Mouse (Mus musculus): ENCODE measurements around the gene Ebf1. TPM values are rescaled to one million over a fixed set of nuclear protein-coding genes. Genes with fewer than 3 reads are reported as not detected.

The Ebf1 gene
- polyA plus RNA-seq, 1 experiment from 2014 or later: 26.9 TPM

DNA sequence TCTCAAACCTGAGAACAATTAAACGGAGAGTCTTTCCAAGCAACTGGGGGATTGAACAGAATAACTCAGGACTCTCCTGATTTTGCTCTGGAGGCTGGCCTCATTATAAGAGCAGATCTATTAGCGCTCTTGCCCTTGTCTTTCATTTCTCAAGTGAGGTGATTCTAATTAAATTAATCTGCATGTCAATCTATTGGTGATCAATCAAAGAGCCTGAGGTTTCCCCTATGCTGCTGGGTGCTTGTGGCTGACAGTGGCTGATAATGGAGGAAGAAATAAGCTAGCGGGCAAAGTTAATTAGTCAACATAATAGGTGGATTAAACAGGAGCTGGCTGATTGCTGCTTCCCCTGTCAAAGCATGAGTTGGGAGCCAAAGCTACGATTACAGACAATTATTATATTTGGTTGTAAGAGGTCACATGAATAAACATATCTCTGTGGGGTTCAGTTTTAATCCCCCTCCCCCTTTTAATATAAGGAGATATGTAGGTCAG is 265.4 kb downstream of the Ebf1 start:
- H3K9me3 ChIP-seq (ENCODE audit: control insufficient read depth, low read length): no peaks in the 10 kb centered on the region
- H3K4me1 ChIP-seq (ENCODE audit: control insufficient read depth, insufficient read depth, low read length): no peaks in the 10 kb centered on the region
- ATAC-seq (ENCODE audit: low FRiP score, low TSS enrichment): no peak
- H3K27ac ChIP-seq (ENCODE audit: low read depth, low read length): no peak overlapping the region
- no peak overlapping the region for H3K4me3 ChIP-seq (ENCODE audit: low read length)
- H3K36me3 ChIP-seq (ENCODE audit: control insufficient read depth, insufficient read depth, low read length): no peaks in the 10 kb centered on the region
- H3K9ac ChIP-seq (ENCODE audit: low read depth, low read length): no peak overlapping the region
- 87% methylated on average over 4 of the region's 4 CpGs for WGBS
- H3K4me2 ChIP-seq (replicated peaks; ENCODE audit: low read depth, low read length): no peak overlapping the region
- no peaks in the 10 kb centered on the region for H3K27me3 ChIP-seq (ENCODE audit: control insufficient read depth, insufficient read depth, low read length)

DNA sequence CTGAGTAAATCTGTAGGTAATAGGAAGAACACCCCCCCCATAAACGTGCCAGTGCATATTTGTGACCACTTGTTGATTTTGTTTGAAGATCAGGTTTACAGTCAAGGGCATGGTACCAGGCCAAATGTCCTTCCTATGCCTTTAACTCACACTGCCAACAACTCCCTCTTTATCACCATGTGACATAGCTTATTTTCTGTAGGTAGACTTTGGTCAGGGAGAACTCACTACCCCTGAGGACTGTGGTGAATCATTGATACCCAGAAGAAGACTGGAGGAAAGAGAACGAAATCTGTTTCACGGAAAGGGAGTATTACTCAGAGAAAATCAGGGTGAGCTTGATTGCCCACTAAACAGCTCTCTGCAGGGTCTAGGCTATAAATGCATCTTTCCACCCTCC is 267.2 kb downstream of the Ebf1 start:
- Histone ChIP-seq H3K4me3 (ENCODE audit: low read length) (no peak overlapping the region), H3K4me2 (replicated peaks; ENCODE audit: low read depth, low read length) (no peak overlapping the region), H3K36me3 (ENCODE audit: control insufficient read depth, insufficient read depth, low read length) (no peaks in the 10 kb centered on the region), H3K27me3 (ENCODE audit: control insufficient read depth, insufficient read depth, low read length) (no peaks in the 10 kb centered on the region), H3K4me1 (ENCODE audit: control insufficient read depth, insufficient read depth, low read length) (no peaks in the 10 kb centered on the region), H3K9ac (ENCODE audit: low read depth, low read length) (no peak overlapping the region), H3K9me3 (ENCODE audit: control insufficient read depth, low read length) (no peaks in the 10 kb centered on the region), H3K27ac (ENCODE audit: low read depth, low read length) (no peak overlapping the region)
- ATAC-seq (ENCODE audit: low FRiP score, low TSS enrichment): no peak
- WGBS: 69% methylated on average over 3 of the region's 3 CpGs

DNA sequence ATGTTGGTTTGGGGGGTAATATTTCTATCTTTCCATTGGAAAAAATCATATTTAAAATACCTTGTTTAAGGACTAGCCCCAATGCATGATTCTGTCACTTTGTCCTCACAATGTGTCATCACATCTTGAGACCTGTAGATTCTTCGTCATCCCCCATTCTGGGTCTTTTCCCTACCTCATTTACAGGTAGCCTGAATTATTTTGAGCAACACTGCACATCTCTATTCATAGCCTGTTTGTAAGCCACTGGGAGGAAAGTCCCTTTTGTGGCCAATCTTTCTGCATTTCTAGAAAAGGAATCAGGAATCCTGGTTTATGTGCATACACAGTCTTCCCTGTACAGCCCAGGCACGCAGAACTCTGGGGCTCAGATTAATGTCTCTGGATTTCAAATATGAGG is 269.8 kb downstream of the Ebf1 start:
- H3K4me1 ChIP-seq (ENCODE audit: control insufficient read depth, insufficient read depth, low read length): no peaks in the 10 kb centered on the region
- no peak for ATAC-seq (ENCODE audit: low FRiP score, low TSS enrichment)
- no peak overlapping the region for H3K4me3 ChIP-seq (ENCODE audit: low read length)
- H3K9me3 ChIP-seq (ENCODE audit: control insufficient read depth, low read length): no peaks in the 10 kb centered on the region
- no peaks in the 10 kb centered on the region for H3K27me3 ChIP-seq (ENCODE audit: control insufficient read depth, insufficient read depth, low read length)
- 91% methylated on average over 2 of the region's 2 CpGs for WGBS
- no peaks in the 10 kb centered on the region for H3K36me3 ChIP-seq (ENCODE audit: control insufficient read depth, insufficient read depth, low read length)
- H3K4me2 ChIP-seq (replicated peaks; ENCODE audit: low read depth, low read length): no peak overlapping the region
- no peak overlapping the region for H3K27ac ChIP-seq (ENCODE audit: low read depth, low read length)
- no peak overlapping the region for H3K9ac ChIP-seq (ENCODE audit: low read depth, low read length)

DNA sequence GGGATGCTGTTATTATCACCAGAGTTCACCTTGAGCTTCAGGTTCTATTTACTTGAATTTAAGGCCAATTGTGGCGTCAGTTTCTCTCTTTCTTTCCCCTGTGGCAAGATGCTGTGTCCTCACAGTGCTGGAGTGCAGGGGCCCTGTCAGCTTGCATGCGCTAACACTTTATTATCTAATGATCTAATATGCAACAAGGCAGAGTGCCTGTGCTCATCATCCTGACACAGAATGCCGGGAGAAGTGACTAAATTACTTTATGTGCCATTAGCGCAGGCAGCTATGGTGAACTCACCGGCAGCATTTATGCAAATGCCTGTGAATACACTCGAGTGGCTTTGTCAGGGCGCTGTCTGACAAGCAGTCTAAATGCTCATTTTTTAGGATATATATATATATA is 270.6 kb downstream of the Ebf1 start:
- Histone ChIP-seq H3K4me2 (replicated peaks; ENCODE audit: low read depth, low read length) (no peak overlapping the region), H3K9ac (ENCODE audit: low read depth, low read length) (no peak overlapping the region), H3K36me3 (ENCODE audit: control insufficient read depth, insufficient read depth, low read length) (no peaks in the 10 kb centered on the region), H3K4me1 (ENCODE audit: control insufficient read depth, insufficient read depth, low read length) (no peaks in the 10 kb centered on the region), H3K27me3 (ENCODE audit: control insufficient read depth, insufficient read depth, low read length) (no peaks in the 10 kb centered on the region), H3K27ac (ENCODE audit: low read depth, low read length) (no peak overlapping the region), H3K9me3 (ENCODE audit: control insufficient read depth, low read length) (no peaks in the 10 kb centered on the region), H3K4me3 (ENCODE audit: low read length) (no peak overlapping the region)
- no peak for ATAC-seq (ENCODE audit: low FRiP score, low TSS enrichment)
- WGBS: 83% methylated on average over 7 of the region's 7 CpGs

DNA sequence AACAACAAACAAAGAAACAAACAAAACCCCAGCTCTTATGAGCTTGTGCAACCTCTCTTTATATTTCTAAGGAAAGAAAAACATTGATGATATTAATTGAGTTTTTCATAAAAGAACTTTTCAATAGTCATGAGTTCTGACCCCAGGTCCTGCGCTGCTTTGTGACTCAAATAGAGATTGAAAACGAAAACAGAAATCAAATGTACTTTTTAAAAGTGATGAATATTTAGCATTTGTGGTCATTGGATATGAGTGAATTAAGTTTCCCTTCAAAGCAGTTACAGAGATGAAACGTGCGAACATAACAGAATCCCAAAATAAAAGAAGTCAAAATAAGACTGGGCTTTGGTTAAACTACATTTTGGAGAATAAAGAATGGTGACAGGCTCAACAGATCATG is 271.3 kb downstream of the Ebf1 start:
- no peak overlapping the region for H3K9ac ChIP-seq (ENCODE audit: low read depth, low read length)
- 89% methylated on average over 4 of the region's 4 CpGs for WGBS
- H3K4me3 ChIP-seq (ENCODE audit: low read length): no peak overlapping the region
- H3K27ac ChIP-seq (ENCODE audit: low read depth, low read length): no peak overlapping the region
- no peak for ATAC-seq (ENCODE audit: low FRiP score, low TSS enrichment)
- H3K4me2 ChIP-seq (replicated peaks; ENCODE audit: low read depth, low read length): no peak overlapping the region
- no peaks in the 10 kb centered on the region for H3K36me3 ChIP-seq (ENCODE audit: control insufficient read depth, insufficient read depth, low read length)
- H3K4me1 ChIP-seq (ENCODE audit: control insufficient read depth, insufficient read depth, low read length): no peaks in the 10 kb centered on the region
- no peaks in the 10 kb centered on the region for H3K9me3 ChIP-seq (ENCODE audit: control insufficient read depth, low read length)
- H3K27me3 ChIP-seq (ENCODE audit: control insufficient read depth, insufficient read depth, low read length): no peaks in the 10 kb centered on the region

DNA sequence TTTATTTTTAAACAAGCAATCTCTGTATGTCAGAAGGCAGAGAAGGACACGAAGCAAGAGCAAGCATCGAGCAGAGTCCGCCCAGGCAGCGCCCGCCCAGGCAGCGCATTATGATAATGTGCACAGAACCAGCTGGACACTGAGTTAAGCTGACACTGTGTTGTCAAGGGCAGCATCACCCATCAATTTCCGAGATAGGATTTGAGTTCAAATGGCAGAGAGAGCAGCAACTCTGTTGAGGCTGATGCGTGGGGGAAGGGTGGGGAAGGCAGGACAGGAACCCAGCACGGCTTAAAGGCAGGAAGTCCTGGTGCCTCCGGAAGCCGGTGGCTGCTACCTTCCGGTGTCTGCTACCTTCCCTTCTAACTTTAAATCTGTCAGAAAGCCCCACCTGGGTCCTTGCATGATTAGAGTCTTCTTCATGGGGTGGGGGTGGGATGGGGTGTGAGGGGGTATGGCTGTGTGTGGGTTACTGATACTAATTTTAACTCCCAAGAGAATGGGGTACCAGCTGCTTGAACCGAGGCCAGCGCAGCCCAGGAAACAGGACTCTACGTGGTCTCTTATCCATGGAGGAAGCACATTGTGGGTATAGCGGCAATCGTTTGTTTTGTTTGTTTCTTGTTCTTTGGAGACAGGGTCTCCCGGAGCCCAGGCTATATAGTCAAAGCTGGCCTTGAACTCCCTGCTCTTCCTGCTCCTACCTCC is 275.9 kb downstream of the Ebf1 start:
- H3K4me1 ChIP-seq (ENCODE audit: control insufficient read depth, insufficient read depth, low read length): no peaks in the 10 kb centered on the region
- no peak overlapping the region for H3K4me3 ChIP-seq (ENCODE audit: low read length)
- ATAC-seq (ENCODE audit: low FRiP score, low TSS enrichment): no peak
- 78% methylated on average over 18 of the region's 18 CpGs for WGBS
- H3K4me2 ChIP-seq (replicated peaks; ENCODE audit: low read depth, low read length): no peak overlapping the region
- no peak overlapping the region for H3K9ac ChIP-seq (ENCODE audit: low read depth, low read length)
- H3K27ac ChIP-seq (ENCODE audit: low read depth, low read length): no peak overlapping the region
- H3K27me3 ChIP-seq (ENCODE audit: control insufficient read depth, insufficient read depth, low read length): no peaks in the 10 kb centered on the region
- H3K9me3 ChIP-seq (ENCODE audit: control insufficient read depth, low read length): no peaks in the 10 kb centered on the region
- H3K36me3 ChIP-seq (ENCODE audit: control insufficient read depth, insufficient read depth, low read length): no peaks in the 10 kb centered on the region

DNA sequence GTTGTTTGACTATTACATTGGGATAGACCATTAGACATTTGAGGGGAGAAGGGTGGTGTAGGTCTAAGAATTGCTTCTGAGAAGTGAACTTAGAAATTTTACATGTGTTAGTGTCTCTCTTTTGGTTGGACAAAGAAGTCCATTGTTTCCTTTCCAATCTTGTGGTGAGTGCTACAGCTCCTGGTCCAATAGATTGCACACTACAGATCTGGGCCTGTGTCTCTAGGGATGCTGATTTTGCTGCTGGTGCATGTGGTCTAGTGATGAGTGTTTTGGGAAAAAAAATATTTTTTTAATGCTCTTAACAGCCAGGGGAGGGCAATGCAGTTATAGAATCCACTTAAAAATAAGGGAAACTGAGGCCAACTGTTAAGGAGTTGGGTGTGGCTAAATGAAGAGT is 276.9 kb downstream of the Ebf1 start:
- no peaks in the 10 kb centered on the region for H3K36me3 ChIP-seq (ENCODE audit: control insufficient read depth, insufficient read depth, low read length)
- H3K4me1 ChIP-seq (ENCODE audit: control insufficient read depth, insufficient read depth, low read length): no peaks in the 10 kb centered on the region
- H3K9me3 ChIP-seq (ENCODE audit: control insufficient read depth, low read length): no peaks in the 10 kb centered on the region
- H3K9ac ChIP-seq (ENCODE audit: low read depth, low read length): no peak overlapping the region
- H3K4me3 ChIP-seq (ENCODE audit: low read length): no peak overlapping the region
- H3K27ac ChIP-seq (ENCODE audit: low read depth, low read length): no peak overlapping the region
- H3K27me3 ChIP-seq (ENCODE audit: control insufficient read depth, insufficient read depth, low read length): no peaks in the 10 kb centered on the region
- ATAC-seq (ENCODE audit: low FRiP score, low TSS enrichment): no peak
- no peak overlapping the region for H3K4me2 ChIP-seq (replicated peaks; ENCODE audit: low read depth, low read length)

DNA sequence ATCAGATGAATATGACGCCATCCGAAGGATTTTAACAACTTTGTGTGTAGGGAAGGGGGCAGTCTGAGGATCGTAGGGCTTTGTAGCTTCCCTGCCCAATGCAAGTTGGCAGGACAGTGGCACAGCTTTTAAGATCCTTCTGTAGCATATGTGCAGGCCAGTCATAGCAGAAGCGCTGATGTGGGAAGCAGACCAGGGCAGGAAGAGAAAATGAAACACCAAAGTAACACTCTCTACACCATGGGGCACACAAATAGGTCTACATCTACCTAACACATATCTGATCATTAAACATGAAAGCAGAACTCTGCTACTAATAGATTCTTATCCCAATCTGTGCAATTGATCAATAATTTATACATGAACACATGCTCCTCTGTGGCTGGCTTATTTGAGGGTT is 277.7 kb downstream of the Ebf1 start:
- ATAC-seq (ENCODE audit: low FRiP score, low TSS enrichment): no peak
- WGBS: 95% methylated on average over 4 of the region's 4 CpGs
- no peaks in the 10 kb centered on the region for H3K9me3 ChIP-seq (ENCODE audit: control insufficient read depth, low read length)

DNA sequence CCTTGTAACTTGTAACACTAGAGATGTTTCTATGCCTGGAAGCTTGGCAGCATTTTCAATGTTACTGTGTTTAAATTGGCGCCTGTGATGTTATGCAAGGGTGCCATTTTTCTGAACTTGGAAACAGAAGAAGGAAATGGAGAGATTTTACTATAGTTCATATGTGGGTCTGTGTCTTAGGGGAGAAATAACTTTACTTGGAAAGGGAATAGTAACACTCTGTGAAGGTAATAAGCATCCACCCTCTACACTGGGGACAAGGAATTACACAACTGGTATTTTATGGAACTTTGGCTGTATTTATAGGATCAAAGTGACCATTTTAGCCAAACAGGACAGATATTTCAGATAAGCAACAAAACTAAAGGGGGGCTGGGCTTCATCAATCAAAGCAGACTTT is 278.8 kb downstream of the Ebf1 start:
- ATAC-seq (ENCODE audit: low FRiP score, low TSS enrichment): no peak
- Histone ChIP-seq H3K4me2 (replicated peaks; ENCODE audit: low read depth, low read length) (no peak overlapping the region), H3K36me3 (ENCODE audit: control insufficient read depth, insufficient read depth, low read length) (no peaks in the 10 kb centered on the region), H3K9me3 (ENCODE audit: control insufficient read depth, low read length) (no peaks in the 10 kb centered on the region), H3K27ac (ENCODE audit: low read depth, low read length) (no peak overlapping the region), H3K4me3 (ENCODE audit: low read length) (no peak overlapping the region), H3K9ac (ENCODE audit: low read depth, low read length) (no peak overlapping the region), H3K27me3 (ENCODE audit: control insufficient read depth, insufficient read depth, low read length) (no peaks in the 10 kb centered on the region), H3K4me1 (ENCODE audit: control insufficient read depth, insufficient read depth, low read length) (no peaks in the 10 kb centered on the region)
- WGBS: 85% methylated on average over 1 of the region's 1 CpGs

More for the DNA sequence above, 277.7 kb downstream of the Ebf1 start:
- H3K27me3 ChIP-seq (ENCODE audit: control insufficient read depth, insufficient read depth, low read length): no peaks in the 10 kb centered on the region
- H3K36me3 ChIP-seq (ENCODE audit: control insufficient read depth, insufficient read depth, low read length): no peaks in the 10 kb centered on the region
- no peak overlapping the region for H3K27ac ChIP-seq (ENCODE audit: low read depth, low read length)
- H3K9ac ChIP-seq (ENCODE audit: low read depth, low read length): no peak overlapping the region
- no peaks in the 10 kb centered on the region for H3K4me1 ChIP-seq (ENCODE audit: control insufficient read depth, insufficient read depth, low read length)
- no peak overlapping the region for H3K4me2 ChIP-seq (replicated peaks; ENCODE audit: low read depth, low read length)
- no peak overlapping the region for H3K4me3 ChIP-seq (ENCODE audit: low read length)
